Mouse (Mus musculus) fat pad, adult 2 months (tissue): ENCODE measurements around the gene Epha3.

Experiments
- DNase-seq: peaks from one replicate; pipeline ENCODE4 v3.0.0-alpha.2; 2011; ENCODE audit warnings: low read depth, low spot score; ENCODE audit errors: extremely low read depth

Gene Epha3

DNA sequence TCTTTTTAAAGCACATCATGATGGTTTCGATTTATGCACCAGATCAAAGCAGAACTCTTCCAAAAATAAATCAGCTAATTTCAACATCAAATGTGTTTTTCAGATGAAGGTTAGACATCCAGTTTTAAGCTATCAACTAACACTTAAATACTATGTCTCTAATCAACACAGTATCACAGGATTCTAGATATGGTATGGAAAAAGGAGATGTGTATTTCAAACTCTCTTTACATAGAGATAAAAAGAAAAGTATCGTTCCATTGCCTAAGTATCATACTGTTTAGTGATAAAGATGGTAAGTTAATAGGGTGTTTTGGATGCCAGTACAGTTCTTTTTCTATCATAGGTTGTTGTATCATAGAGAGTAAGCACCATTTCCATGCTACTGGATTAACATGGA, 353.9 kb downstream of the Epha3 start:
- DNase-seq: no peak

DNA sequence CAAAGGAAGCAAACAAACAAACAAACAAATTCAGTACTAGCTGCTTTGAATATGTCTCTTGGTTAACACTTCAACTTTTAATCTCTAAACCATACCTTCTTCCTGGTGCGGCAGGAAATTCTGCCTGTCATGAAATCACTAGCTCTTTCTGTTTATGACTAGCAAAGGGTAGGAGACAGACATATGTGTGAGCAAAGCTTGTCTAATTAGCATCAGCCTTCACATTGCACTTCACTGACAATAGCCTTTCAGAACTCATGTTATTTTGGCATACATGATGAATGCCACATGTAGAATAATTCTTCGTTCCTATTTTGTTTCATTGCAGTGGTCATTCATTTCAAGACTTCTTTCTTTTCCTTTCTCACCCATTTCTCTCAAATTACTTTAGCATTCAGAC, 357.5 kb downstream of the Epha3 start:
- DNase-seq: no peak

DNA sequence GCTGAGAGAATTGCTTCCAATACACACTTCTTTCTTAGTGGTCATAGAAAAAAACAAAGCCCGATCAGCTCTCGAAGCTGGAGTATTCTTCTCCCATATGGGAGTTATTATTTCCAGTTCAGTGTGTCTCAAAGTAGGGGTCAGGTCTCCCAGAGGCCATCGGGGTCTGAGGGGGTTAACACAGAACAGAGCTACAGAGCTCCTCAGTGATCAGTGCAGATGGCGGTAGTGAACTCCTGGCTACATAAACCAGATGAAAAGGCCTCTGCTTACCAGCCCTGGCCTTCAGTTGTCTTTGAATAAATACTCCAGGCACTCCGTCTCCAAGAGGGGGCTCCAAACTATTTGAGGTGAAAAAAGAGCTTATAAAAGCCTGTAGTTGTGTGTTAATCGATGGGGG, 362.5 kb downstream of the Epha3 start:
- no peak for DNase-seq

DNA sequence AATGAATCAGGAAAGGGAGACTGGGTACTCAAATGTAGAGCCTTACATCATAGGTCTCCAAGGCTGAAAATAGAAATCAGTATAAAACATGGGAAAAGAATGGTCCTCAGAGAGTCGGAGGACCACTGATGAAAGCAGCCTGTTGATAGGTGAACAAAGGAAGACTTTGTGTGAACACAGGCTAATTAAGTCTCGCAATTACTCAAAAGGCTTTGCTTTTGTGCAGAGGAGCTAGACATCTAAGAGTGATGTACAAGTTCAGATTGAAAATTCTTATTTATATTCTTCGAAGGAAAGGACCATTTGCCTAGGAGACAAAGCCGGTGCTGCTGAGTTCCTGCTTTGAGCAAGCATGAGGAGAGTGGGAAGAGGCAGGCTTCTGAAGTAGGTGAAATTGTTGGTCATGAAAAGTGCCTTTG, 363.0 kb downstream of the Epha3 start:
- DNase-seq: no peak
